Mouse (Mus musculus) neural tube, embryonic 14.5 days (tissue): ENCODE results near the gene Wee1. TPM values are rescaled to one million over a fixed set of nuclear protein-coding genes. Genes with fewer than 3 reads are reported as not detected.
"Not testable (repeated sequence)": the region's sequence is repeated elsewhere in the genome, so short reads cannot be mapped to it uniquely, and the experiment has no call there.

ENCODE experiments used
- ATAC-seq: fragments of 200-750 bp; cut with Nextera tagmentation; 2 replicates; pipeline ENCODE4 v1.8.0; 2017; ENCODE audit warnings: low read depth, mild to moderate bottlenecking, moderate TSS enrichment, moderate library complexity
- H3K27ac ChIP-seq: fragments of 300-500 bp; sonication (generic); 2 replicates; pipeline ENCODE4 v1.5.1; 2014; ENCODE audit warnings: low read depth, mild to moderate bottlenecking, control low read depth, low read length, moderate library complexity, mixed read lengths
- H3K27me3 ChIP-seq: fragments of 300-500 bp; sonication (generic); 2 replicates; pipeline ENCODE4 v1.6.1; 2014; ENCODE audit warnings: low read length; ENCODE audit not compliant: control insufficient read depth, insufficient read depth
- H3K36me3 ChIP-seq: fragments of 300-500 bp; sonication (generic); 2 replicates; pipeline ENCODE4 v1.6.1; 2014; ENCODE audit warnings: low read length, mixed read lengths; ENCODE audit not compliant: control insufficient read depth, insufficient read depth
- H3K4me1 ChIP-seq: fragments of 300-500 bp; sonication (generic); 2 replicates; pipeline ENCODE4 v1.6.1; 2014; ENCODE audit warnings: low read length; ENCODE audit not compliant: control insufficient read depth, insufficient read depth
- H3K4me2 ChIP-seq: fragments of 300-500 bp; sonication (generic); 2 replicates; pipeline ENCODE4 v1.6.1; 2014; ENCODE audit warnings: mild to moderate bottlenecking, low read depth, low read length, control low read depth
- H3K4me3 ChIP-seq: fragments of 300-500 bp; sonication (generic); 2 replicates; pipeline ENCODE4 v1.5.1; 2014; ENCODE audit warnings: low read depth, low read length, control low read depth, mixed read lengths
- H3K9ac ChIP-seq: fragments of 300-500 bp; sonication (generic); replicated peaks from 2 replicates; pipeline ENCODE4 v1.6.1; 2014; ENCODE audit warnings: low read depth, mild to moderate bottlenecking, control low read depth, low read length, mixed read lengths
- H3K9me3 ChIP-seq: fragments of 300-500 bp; sonication (generic); 2 replicates; pipeline ENCODE4 v1.6.1; 2016; ENCODE audit warnings: low read length; ENCODE audit not compliant: control insufficient read depth
- WGBS: fragments of 180-500 bp; shearing (Covaris S2); extraction: QIAGEN DNeasy Blood & Tissue Kit; methylation state at CpG from one replicate; pipeline ENCODE4 v1.1.7; 2014; 5-methylcytosine and 5-hydroxymethylcytosine counted together
- polyA plus RNA-seq: library from polyadenylated mRNA; unstranded; fragments of >200 nt; fragmentation: Nextera tagmentation; extraction: Ambion mirVana; gene quantifications from 2 replicates; pipeline ENCODE4 v1.2.1, GENCODE M21; 2014

The Wee1 gene
- polyA plus RNA-seq, 1 experiment from 2014 or later, result 4.8 TPM

DNA sequence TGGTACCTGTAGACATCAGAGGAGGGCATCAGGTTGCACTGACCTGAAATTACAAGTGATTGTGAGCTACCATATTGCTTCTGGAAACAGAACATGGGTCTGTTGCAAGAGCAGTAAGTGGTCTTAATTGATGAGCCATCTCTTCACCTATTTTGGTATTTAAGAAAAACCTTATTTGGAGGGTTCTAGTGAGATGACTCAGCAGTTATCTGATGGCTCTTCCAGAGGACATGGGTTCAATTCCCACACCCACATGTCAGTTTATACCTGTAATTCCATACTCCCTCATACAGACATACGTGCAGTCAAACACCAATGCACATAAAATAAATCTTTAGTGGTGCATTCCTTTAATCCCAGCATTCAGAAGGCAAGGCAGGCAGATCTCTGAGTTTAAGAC lies 22.0 kb downstream of the Wee1 start:
- H3K27me3 ChIP-seq, result no peaks in the 10 kb centered on the region
- H3K27ac ChIP-seq, result no peak overlapping the region
- 93% methylated on average over 1 of the region's 1 CpGs for WGBS
- H3K4me2 ChIP-seq, result no peak overlapping the region
- H3K9me3 ChIP-seq, result no peaks in the 10 kb centered on the region
- no peaks in the 10 kb centered on the region for H3K36me3 ChIP-seq
- ATAC-seq, result no peak
- H3K9ac ChIP-seq, result no peak overlapping the region
- no peaks in the 10 kb centered on the region for H3K4me1 ChIP-seq
- no peak overlapping the region for H3K4me3 ChIP-seq

- ATAC-seq, result no peak
- no peaks in the 10 kb centered on the region for H3K4me1 ChIP-seq
- H3K9ac ChIP-seq, result no peak overlapping the region
- 91% methylated on average over 5 of the region's 5 CpGs for WGBS
- H3K9me3 ChIP-seq, result no peaks in the 10 kb centered on the region
- H3K27me3 ChIP-seq, result no peaks in the 10 kb centered on the region
- H3K4me3 ChIP-seq, result no peak overlapping the region
- H3K36me3 ChIP-seq, result no peaks in the 10 kb centered on the region
- no peak overlapping the region for H3K27ac ChIP-seq
- H3K4me2 ChIP-seq, result no peak overlapping the region
Measured at GRCm38 (mm10) chr7:110152891-110153290, 31.0 kb downstream of the Wee1 start.

DNA sequence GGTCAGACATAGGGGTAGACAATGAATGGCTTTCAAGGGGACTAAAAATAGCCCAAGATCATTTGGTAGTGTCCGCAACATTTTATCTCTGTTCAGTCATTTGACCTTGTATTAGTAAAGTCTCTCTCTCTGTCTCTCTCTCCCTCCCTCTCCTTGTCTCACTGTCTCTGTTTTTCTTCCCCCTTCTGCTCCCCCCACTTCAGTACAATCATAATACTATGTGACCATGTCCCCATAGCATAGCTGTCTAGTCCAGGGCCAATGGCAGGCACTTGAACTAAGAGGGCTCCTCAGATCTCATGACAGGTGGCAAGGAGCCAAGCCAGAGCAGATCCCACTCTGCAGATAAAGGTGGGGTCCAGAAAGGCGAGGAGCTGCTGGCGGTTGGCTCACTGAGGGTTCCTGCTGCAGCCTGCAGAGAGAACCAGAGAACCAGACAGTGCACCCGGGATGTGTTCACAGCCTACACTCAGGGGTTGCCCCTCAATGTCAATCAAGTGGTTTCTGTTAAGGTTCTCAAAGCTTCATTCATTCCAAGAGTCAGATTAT lies 34.9 kb downstream of the Wee1 start:
- Histone ChIP-seq H3K9ac (no peak overlapping the region), H3K27me3 (no peaks in the 10 kb centered on the region), H3K4me2 (no peak overlapping the region), H3K27ac (no peak overlapping the region), H3K36me3 (no peaks in the 10 kb centered on the region), H3K9me3 (no peaks in the 10 kb centered on the region), H3K4me3 (no peak overlapping the region), H3K4me1 (no peaks in the 10 kb centered on the region)
- WGBS, result 74% methylated on average over 4 of the region's 4 CpGs
- no peak for ATAC-seq

DNA sequence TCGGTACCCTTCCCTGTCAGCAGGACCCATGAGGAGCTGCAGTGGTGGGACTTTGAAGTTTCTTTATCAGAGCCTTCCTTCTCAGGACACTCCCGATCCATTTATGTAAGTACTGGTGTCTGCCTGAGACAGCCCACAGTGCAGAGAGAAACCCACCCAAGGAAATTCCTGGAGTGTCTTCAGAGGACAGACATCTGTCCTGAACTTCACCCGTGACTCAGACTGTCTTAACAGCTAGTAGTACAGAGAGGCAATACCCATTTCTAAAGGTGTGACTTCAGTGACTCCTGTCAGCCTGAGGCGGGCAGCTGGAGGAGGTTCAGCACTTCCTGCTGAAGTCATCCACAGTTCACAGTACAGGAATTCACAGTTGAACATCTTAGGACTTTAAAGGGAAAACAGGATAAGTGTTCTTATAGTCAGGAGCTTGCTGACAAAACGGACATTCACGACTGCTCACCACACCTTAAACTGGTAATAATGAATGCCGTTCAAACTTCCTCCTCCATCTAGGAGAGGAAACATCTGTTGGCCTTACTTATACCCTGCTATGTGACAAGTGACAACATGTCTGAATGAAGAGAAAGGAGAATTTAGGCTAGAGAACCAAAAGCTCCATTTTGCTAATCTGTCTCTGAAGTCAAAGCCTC lies 35.5 kb downstream of the Wee1 start:
- Histone ChIP-seq H3K27me3 (no peaks in the 10 kb centered on the region), H3K4me1 (no peaks in the 10 kb centered on the region), H3K27ac (no peak overlapping the region), H3K4me2 (no peak overlapping the region), H3K9me3 (no peaks in the 10 kb centered on the region), H3K36me3 (no peaks in the 10 kb centered on the region), H3K4me3 (no peak overlapping the region), H3K9ac (no peak overlapping the region)
- no peak for ATAC-seq
- WGBS, result 72% methylated on average over 7 of the region's 7 CpGs

DNA sequence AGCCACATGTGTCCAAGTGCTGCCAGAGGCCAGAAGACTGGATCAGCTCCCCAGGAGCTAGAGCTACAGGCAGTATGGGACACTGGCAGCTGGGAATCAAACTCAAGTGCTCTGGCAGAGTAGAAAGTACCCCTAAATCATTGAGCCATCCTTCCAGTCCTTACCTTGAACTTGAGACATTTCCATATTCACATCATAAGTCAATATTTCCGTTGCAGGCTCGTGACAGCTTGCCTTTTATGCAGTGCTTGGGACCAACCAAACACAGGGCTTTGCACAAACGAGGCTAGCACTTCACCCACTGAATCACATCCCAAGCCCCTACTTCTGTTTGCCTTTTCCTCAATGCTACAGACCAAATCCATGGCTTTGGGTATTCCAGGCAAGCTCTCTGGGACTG lies 36.2 kb downstream of the Wee1 start:
- H3K4me2 ChIP-seq, result no peak overlapping the region
- no peak overlapping the region for H3K4me3 ChIP-seq
- H3K9ac ChIP-seq, result no peak overlapping the region
- H3K36me3 ChIP-seq, result no peaks in the 10 kb centered on the region
- H3K27me3 ChIP-seq, result no peaks in the 10 kb centered on the region
- 79% methylated on average over 3 of the region's 3 CpGs for WGBS
- no peaks in the 10 kb centered on the region for H3K9me3 ChIP-seq
- ATAC-seq, result no peak
- no peaks in the 10 kb centered on the region for H3K4me1 ChIP-seq
- no peak overlapping the region for H3K27ac ChIP-seq

DNA sequence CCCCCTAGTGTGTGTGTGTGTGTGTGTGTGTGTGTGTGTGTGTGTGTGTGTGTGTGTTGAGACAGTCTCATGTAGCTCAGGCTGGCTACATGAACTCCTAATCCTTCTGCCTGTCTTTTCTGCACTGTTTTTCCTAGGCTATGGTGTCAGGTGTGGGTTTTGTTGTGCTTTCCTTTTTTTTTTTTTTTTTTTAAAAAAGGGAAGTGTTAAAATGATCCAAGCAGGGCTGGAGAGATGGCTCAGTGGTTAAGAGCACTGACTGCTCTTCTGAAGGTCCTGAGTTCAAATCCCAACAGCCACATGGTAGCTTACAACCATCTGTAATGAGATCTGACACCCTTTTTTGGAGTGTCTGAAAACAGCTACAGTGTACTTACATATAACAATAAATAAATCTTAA lies 38.3 kb downstream of the Wee1 start:
- H3K4me3 ChIP-seq, H3K4me2 ChIP-seq, H3K4me1 ChIP-seq, H3K27me3 ChIP-seq, H3K9me3 ChIP-seq, H3K27ac ChIP-seq, H3K9ac ChIP-seq, ATAC-seq, H3K36me3 ChIP-seq: not testable (repeated sequence)

DNA sequence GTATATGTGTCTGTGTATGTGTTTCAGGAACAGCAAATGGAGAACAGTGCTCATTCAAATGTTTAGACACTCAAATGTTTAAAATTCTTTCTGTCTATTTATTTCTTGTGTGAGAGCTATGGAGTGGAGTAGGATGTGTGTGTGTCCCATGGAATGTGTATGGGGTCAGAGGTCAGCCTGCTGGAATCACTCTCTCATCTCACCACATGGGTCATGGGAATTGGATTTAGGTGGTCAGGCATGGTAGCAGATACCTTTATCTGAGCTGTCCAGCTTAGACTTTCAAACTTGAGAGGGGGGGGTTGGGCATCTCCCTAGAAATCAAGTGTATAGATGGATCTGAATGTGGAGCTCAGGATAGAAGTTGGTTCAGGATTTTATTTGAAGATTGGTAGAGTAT lies 38.8 kb downstream of the Wee1 start:
- Histone ChIP-seq H3K4me2 (no peak overlapping the region), H3K27me3 (no peaks in the 10 kb centered on the region), H3K4me1 (no peaks in the 10 kb centered on the region), H3K27ac (no peak overlapping the region), H3K9me3 (no peaks in the 10 kb centered on the region), H3K9ac (no peak overlapping the region), H3K4me3 (no peak overlapping the region), H3K36me3 (no peaks in the 10 kb centered on the region)
- no peak for ATAC-seq

DNA sequence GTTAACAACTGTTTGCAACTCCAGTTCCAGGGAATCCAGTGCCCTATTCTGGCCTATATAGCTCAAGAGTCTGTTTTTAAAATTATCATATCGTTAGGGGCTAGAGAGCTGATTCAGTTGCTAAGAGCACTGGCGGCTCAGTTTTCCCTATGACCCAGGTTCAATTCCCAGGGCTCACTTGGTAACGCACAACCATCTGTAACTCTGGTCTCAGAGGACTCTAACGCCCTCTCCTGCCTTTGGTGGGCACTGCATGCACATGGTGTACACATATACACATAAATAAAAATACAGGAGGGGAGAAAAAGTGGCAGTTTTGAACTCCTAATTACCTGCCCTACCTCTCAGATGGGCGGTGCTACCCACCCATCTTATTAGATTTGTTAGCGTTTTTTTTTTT lies 41.2 kb downstream of the Wee1 start:
- ATAC-seq, result no peak
- no peak overlapping the region for H3K9ac ChIP-seq
- no peaks in the 10 kb centered on the region for H3K9me3 ChIP-seq
- H3K27ac ChIP-seq, result no peak overlapping the region
- H3K27me3 ChIP-seq, result no peaks in the 10 kb centered on the region
- H3K4me3 ChIP-seq, result no peak overlapping the region
- H3K36me3 ChIP-seq, result no peaks in the 10 kb centered on the region
- H3K4me2 ChIP-seq, result no peak overlapping the region
- WGBS, result 85% methylated on average over 6 of the region's 6 CpGs
- H3K4me1 ChIP-seq, result no peaks in the 10 kb centered on the region

DNA sequence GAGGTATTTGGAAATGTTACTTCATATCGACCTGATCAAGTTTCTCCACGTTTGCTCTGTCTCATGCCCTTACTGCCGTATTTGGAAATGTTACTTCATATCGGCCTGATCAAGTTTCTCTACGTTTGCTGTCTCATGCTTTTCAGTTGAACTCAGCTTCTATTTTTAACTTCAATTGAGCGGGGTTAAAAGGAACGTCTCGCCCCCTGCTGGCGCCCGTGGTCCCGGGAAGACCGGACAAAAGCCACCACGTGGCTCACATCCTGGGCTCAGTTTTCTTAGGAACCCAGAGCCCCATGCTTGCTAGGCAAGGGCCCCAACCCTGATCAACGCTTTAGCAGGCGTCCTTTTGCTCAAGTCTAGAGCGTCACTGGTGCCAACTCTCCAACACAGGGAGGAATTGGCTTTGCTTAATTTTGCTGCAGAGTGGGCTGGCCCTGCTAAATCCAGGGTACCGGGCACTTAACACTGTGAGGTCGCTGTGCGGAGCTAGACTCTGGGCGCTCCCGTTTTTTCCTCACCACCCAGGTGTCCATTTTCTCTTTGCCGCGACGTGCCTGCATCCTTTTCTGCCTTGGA lies 42.3 kb downstream of the Wee1 start:
- peak; percentile 91 for ATAC-seq
- Histone ChIP-seq H3K4me3 (peak overlapping the region; percentile 48), H3K9ac (peak overlapping the region; percentile 60), H3K4me1 (no peaks in the 10 kb centered on the region), H3K36me3 (no peaks in the 10 kb centered on the region), H3K27ac (peak overlapping the region; percentile 76), H3K9me3 (no peaks in the 10 kb centered on the region), H3K27me3 (no peaks in the 10 kb centered on the region), H3K4me2 (peak overlapping the region; percentile 90)
- under 1% methylated on average over 24 of the region's 24 CpGs for WGBS
